Mouse (Mus musculus): ENCODE results near the gene Ifna16. TPM values are rescaled to one million over a fixed set of nuclear protein-coding genes. Genes with fewer than 3 reads are reported as not detected.

Ifna16 gene
- total RNA-seq (2014; rRNA removed), result not detected in 2 replicates
- polyA plus RNA-seq (2012; rRNA removed), result not detected in 2 replicates

- no peak for DNase-seq (ENCODE audit: extremely low read depth, low read depth, low spot score)
- WGBS, result 74% methylated on average over 1 of the region's 1 CpGs
- Histone ChIP-seq H3K27ac (replicated peaks; ENCODE audit: insufficient read depth, low read depth, low read length) (no peak within 1 kb of the TSS), H3K79me2 (ENCODE audit: control insufficient read depth, insufficient read depth, low read length) (no peaks in the 10 kb centered on the region), H3K36me3 (ENCODE audit: control insufficient read depth, insufficient read depth, low read length) (no peaks in the 10 kb centered on the region), H3K9ac (ENCODE audit: low read depth, low read length) (no peak within 1 kb of the TSS), H3K4me1 (ENCODE audit: control insufficient read depth, insufficient read depth, low read length) (no peaks in the 10 kb centered on the region), H3K4me3 (ENCODE audit: insufficient read depth, low read depth, low read length) (no peak within 1 kb of the TSS), H3K27me3 (ENCODE audit: control insufficient read depth, insufficient read depth, low read length) (no peaks in the 10 kb centered on the region)
- no peak for TF ChIP-seq POLR2A (IDR thresholded peaks at IDR 0.05; ENCODE audit: extremely low read depth, insufficient read depth, low read length)
- TF ChIP-seq CTCF (IDR thresholded peaks at IDR 0.05; ENCODE audit: low read depth, low read length), result no peak
Measured at GRCm38 (mm10) chr4:88676824-88677223, at the start of gene Ifna16. TSS of gene Ifna16 (minus strand) at chr4:88676924.

GRCm38 (mm10) chr4:88723497-88724090 is 46.9 kb upstream of the Ifna16 start:
- DNase-seq (ENCODE audit: extremely low read depth, low read depth, low spot score), result no peak
- Histone ChIP-seq H3K36me3 (ENCODE audit: control insufficient read depth, insufficient read depth, low read length) (peaks cover 7% of the 10 kb centered on the region), H3K27me3 (ENCODE audit: control insufficient read depth, insufficient read depth, low read length) (no peaks in the 10 kb centered on the region), H3K79me2 (ENCODE audit: control insufficient read depth, insufficient read depth, low read length) (peaks cover 12% of the 10 kb centered on the region; the same call in 1 of the 2 replicates), H3K4me3 (ENCODE audit: insufficient read depth, low read depth, low read length) (no peak overlapping the region), H3K27ac (replicated peaks; ENCODE audit: insufficient read depth, low read depth, low read length) (no peak overlapping the region), H3K9ac (ENCODE audit: low read depth, low read length) (no peak overlapping the region), H3K4me1 (ENCODE audit: control insufficient read depth, insufficient read depth, low read length) (peaks cover 16% of the 10 kb centered on the region)
- TF ChIP-seq CTCF (IDR thresholded peaks at IDR 0.05; ENCODE audit: low read depth, low read length) (no peak), POLR2A (IDR thresholded peaks at IDR 0.05; ENCODE audit: extremely low read depth, insufficient read depth, low read length) (no peak)
- 72% methylated on average over 8 of the region's 8 CpGs for WGBS

- Histone ChIP-seq H3K27ac (replicated peaks; ENCODE audit: insufficient read depth, low read depth, low read length) (peak within 1 kb of the TSS; percentile 99), H3K4me3 (ENCODE audit: insufficient read depth, low read depth, low read length) (peak within 1 kb of the TSS; percentile 95), H3K4me1 (ENCODE audit: control insufficient read depth, insufficient read depth, low read length) (peaks cover 18% of the 10 kb centered on the region), H3K79me2 (ENCODE audit: control insufficient read depth, insufficient read depth, low read length) (peaks cover 15% of the 10 kb centered on the region; the same call in 1 of the 2 replicates), H3K36me3 (ENCODE audit: control insufficient read depth, insufficient read depth, low read length) (peaks cover 9% of the 10 kb centered on the region), H3K27me3 (ENCODE audit: control insufficient read depth, insufficient read depth, low read length) (no peaks in the 10 kb centered on the region), H3K9ac (ENCODE audit: low read depth, low read length) (peak within 1 kb of the TSS; percentile 99)
- peak; percentile 96 for DNase-seq (ENCODE audit: extremely low read depth, low read depth, low spot score)
- TF ChIP-seq CTCF (IDR thresholded peaks at IDR 0.05; ENCODE audit: low read depth, low read length), result no peak
- peak; percentile 93 for TF ChIP-seq POLR2A (IDR thresholded peaks at IDR 0.05; ENCODE audit: extremely low read depth, insufficient read depth, low read length)
- under 1% methylated on average over 82 of the region's 82 CpGs for WGBS
Measured at GRCm38 (mm10) chr4:88721791-88722721, 45.3 kb upstream of the Ifna16 start, which contains the start of the genes Gm26566 and Klhl9. TSS of gene Gm26566 (plus strand) at chr4:88721805. TSS of gene Klhl9 (minus strand) at chr4:88722465.

GRCm38 (mm10) chr4:88718715-88719114 is 42.0 kb upstream of the Ifna16 start:
- H3K27ac ChIP-seq (replicated peaks; ENCODE audit: insufficient read depth, low read depth, low read length), result no peak overlapping the region
- WGBS, result 3% methylated on average over 1 of the region's 1 CpGs
- no peaks in the 10 kb centered on the region for H3K27me3 ChIP-seq (ENCODE audit: control insufficient read depth, insufficient read depth, low read length)
- H3K36me3 ChIP-seq (ENCODE audit: control insufficient read depth, insufficient read depth, low read length), result peaks cover 21% of the 10 kb centered on the region
- H3K4me1 ChIP-seq (ENCODE audit: control insufficient read depth, insufficient read depth, low read length), result peaks cover 26% of the 10 kb centered on the region
- DNase-seq (ENCODE audit: extremely low read depth, low read depth, low spot score), result peak; percentile 79
- H3K79me2 ChIP-seq (ENCODE audit: control insufficient read depth, insufficient read depth, low read length), result peaks cover 19% of the 10 kb centered on the region; the same call in 1 of the 2 replicates
- peak overlapping the region; percentile 53; the same call in 1 of the 2 replicates for H3K9ac ChIP-seq (ENCODE audit: low read depth, low read length)
- TF ChIP-seq CTCF (IDR thresholded peaks at IDR 0.05; ENCODE audit: low read depth, low read length) (no peak), POLR2A (IDR thresholded peaks at IDR 0.05; ENCODE audit: extremely low read depth, insufficient read depth, low read length) (no peak)
- H3K4me3 ChIP-seq (ENCODE audit: insufficient read depth, low read depth, low read length), result 0 out of 2 replicates have a peak overlapping the region, but pooled peaks have one; percentile 29

- Histone ChIP-seq H3K4me3 (ENCODE audit: insufficient read depth, low read depth, low read length) (no peak overlapping the region), H3K27me3 (ENCODE audit: control insufficient read depth, insufficient read depth, low read length) (no peaks in the 10 kb centered on the region), H3K27ac (replicated peaks; ENCODE audit: insufficient read depth, low read depth, low read length) (no peak overlapping the region), H3K79me2 (ENCODE audit: control insufficient read depth, insufficient read depth, low read length) (peaks cover 7% of the 10 kb centered on the region; the same call in 1 of the 2 replicates), H3K36me3 (ENCODE audit: control insufficient read depth, insufficient read depth, low read length) (peaks cover 19% of the 10 kb centered on the region), H3K9ac (ENCODE audit: low read depth, low read length) (no peak overlapping the region), H3K4me1 (ENCODE audit: control insufficient read depth, insufficient read depth, low read length) (peaks cover 16% of the 10 kb centered on the region)
- no peak for TF ChIP-seq CTCF (IDR thresholded peaks at IDR 0.05; ENCODE audit: low read depth, low read length)
- TF ChIP-seq POLR2A (IDR thresholded peaks at IDR 0.05; ENCODE audit: extremely low read depth, insufficient read depth, low read length), result no peak
- no peak for DNase-seq (ENCODE audit: extremely low read depth, low read depth, low spot score)
Measured at GRCm38 (mm10) chr4:88715059-88715458, 38.3 kb upstream of the Ifna16 start.
